Mouse (Mus musculus): ENCODE results near the gene Mgat4a. TPM values are rescaled to one million over a fixed set of nuclear protein-coding genes. Genes with fewer than 3 reads are reported as not detected.

Gene Mgat4a
- polyA plus RNA-seq, 1 experiment from 2014 or later = 3.8 TPM

DNA sequence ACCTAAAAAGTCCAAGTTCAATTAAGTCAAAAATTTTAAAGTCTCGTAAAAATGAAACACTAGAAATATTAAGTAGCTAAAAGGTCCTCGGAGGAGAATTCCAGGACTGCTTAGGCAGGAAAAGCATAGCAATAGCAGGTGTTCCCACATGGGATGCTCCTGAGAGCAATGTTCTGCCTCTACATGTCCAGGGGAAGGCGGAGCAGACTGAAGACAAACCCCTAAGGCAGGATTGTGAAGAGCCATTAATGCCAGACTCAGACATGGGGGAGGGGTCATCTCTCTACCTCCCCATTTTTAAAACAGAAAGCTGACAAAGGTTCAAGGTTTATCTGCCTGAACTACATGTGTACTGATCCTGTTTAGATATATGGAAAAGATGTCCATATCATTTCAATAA, 45.7 kb downstream of the Mgat4a start:
- no peaks in the 10 kb centered on the region for H3K27me3 ChIP-seq
- no peak overlapping the region for H3K9ac ChIP-seq
- no peaks in the 10 kb centered on the region for H3K9me3 ChIP-seq (replicated peaks)
- no peaks in the 10 kb centered on the region for H3K36me3 ChIP-seq
- H3K4me1 ChIP-seq (replicated peaks) = 0 out of 2 replicates have a peak, but pooled peaks cover 2% of the 10 kb centered on the region
- H3K4me3 ChIP-seq = no peak overlapping the region
- no peak overlapping the region for H3K27ac ChIP-seq
- ATAC-seq (replicated peaks; ENCODE audit: insufficient number of reproducible peaks, insufficient read depth, low FRiP score, low read depth) = no peak
- 92% methylated on average over 3 of the region's 3 CpGs for WGBS
- no peak overlapping the region for H3K4me2 ChIP-seq

DNA sequence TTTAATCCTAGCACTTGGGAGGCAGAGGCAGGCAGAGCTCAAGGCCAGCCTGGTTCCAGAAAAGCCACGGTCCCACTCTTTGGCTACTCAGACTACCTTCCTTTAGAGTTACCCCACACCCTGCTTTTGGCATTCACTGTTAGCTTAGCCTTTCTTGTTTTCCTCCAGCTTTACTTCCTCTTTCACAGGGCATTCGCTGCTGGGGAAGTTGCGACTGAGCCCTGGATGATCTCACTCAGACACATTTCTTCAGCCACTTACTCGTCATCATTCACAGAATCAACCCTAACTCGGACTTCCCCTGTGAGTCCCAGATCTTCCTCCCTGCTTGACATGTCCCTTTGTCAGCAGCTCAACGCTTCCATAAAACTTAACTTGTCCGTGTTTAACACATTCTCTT, 49.1 kb downstream of the Mgat4a start:
- no peak overlapping the region for H3K4me2 ChIP-seq
- ATAC-seq (replicated peaks; ENCODE audit: insufficient number of reproducible peaks, insufficient read depth, low FRiP score, low read depth) = no peak
- no peaks in the 10 kb centered on the region for H3K36me3 ChIP-seq
- H3K9ac ChIP-seq = no peak overlapping the region
- H3K4me1 ChIP-seq (replicated peaks) = no peaks in the 10 kb centered on the region
- H3K4me3 ChIP-seq = no peak overlapping the region
- H3K27ac ChIP-seq = no peak overlapping the region
- WGBS = 37% methylated on average over 7 of the region's 7 CpGs
- no peaks in the 10 kb centered on the region for H3K27me3 ChIP-seq
- no peaks in the 10 kb centered on the region for H3K9me3 ChIP-seq (replicated peaks)

DNA sequence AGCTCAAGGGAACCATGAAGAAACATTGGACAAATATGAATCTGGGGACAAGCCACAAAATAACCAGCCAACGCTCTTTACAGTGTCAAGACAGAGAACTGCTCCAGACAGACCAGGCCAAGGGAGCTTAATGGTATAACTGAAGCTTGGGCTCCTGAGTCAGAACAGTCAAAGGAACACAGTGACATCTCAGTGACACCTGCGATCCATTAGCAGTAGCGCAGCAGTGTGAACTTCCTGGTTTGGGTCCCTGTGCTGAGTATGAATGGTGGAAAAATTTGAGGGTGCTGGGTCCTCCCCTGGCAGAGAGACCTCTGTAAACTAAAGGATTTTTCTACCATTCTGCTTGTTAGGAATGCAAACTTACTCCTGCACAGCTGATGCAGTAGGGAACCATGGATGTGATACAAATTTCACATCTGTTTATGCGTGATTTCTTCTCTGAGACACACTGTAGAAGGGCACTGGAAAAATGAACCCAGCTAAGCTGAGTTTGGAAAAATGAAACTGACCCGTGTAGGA, 50.1 kb downstream of the Mgat4a start:
- no peaks in the 10 kb centered on the region for H3K4me1 ChIP-seq (replicated peaks)
- no peak overlapping the region for H3K27ac ChIP-seq
- H3K9ac ChIP-seq = no peak overlapping the region
- H3K4me3 ChIP-seq = no peak overlapping the region
- 80% methylated on average over 5 of the region's 5 CpGs for WGBS
- H3K36me3 ChIP-seq = no peaks in the 10 kb centered on the region
- no peak for ATAC-seq (replicated peaks; ENCODE audit: insufficient number of reproducible peaks, insufficient read depth, low FRiP score, low read depth)
- H3K27me3 ChIP-seq = no peaks in the 10 kb centered on the region
- H3K4me2 ChIP-seq = no peak overlapping the region
- no peaks in the 10 kb centered on the region for H3K9me3 ChIP-seq (replicated peaks)

DNA sequence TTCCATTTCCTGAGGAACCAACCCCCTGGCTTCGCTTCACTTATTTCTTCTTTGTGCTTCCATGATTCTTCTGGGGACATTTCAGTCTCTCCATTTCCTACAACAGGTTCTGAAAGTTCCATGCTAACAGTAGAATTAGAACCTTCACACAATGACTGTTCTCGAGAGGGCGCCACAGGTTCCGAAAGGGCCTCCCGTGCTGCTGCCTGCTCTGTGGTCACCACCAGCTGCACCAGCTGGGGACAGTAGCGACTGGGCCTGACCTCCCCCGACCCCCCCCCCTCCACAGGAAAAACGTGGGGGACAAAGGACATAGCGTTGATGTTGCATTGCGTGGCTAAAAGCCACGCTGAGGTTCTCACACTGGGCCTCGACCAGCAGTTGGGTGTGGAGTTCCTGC, 52.3 kb downstream of the Mgat4a start:
- no peaks in the 10 kb centered on the region for H3K4me1 ChIP-seq (replicated peaks)
- WGBS = 77% methylated on average over 12 of the region's 12 CpGs
- no peaks in the 10 kb centered on the region for H3K36me3 ChIP-seq
- no peak overlapping the region for H3K4me2 ChIP-seq
- no peaks in the 10 kb centered on the region for H3K9me3 ChIP-seq (replicated peaks)
- H3K27ac ChIP-seq = no peak overlapping the region
- H3K27me3 ChIP-seq = no peaks in the 10 kb centered on the region
- H3K9ac ChIP-seq = no peak overlapping the region
- H3K4me3 ChIP-seq = no peak overlapping the region
- no peak for ATAC-seq (replicated peaks; ENCODE audit: insufficient number of reproducible peaks, insufficient read depth, low FRiP score, low read depth)

DNA sequence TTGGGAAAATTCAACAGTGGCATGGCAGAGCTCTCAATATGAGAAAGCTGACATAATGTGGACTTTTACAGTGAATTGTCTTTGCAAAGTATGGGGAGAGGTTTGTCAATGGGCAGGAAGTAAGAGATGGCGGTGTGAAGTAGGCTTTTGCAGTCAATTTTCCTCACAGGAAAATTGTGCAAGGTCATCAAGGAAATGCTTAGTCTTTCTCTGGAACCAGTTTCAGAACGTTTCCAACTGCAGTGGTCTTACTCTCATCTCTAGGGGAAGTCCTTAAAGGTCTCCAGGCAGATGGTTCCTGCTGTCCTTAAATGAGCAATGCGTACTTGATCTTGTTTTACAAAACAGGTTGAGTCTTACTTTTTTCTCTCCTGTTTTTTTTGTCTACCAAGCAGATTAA, 53.8 kb downstream of the Mgat4a start:
- no peaks in the 10 kb centered on the region for H3K27me3 ChIP-seq
- H3K9ac ChIP-seq = no peak overlapping the region
- no peak overlapping the region for H3K4me2 ChIP-seq
- H3K4me1 ChIP-seq (replicated peaks) = no peaks in the 10 kb centered on the region
- WGBS = 69% methylated on average over 3 of the region's 3 CpGs
- no peak for ATAC-seq (replicated peaks; ENCODE audit: insufficient number of reproducible peaks, insufficient read depth, low FRiP score, low read depth)
- H3K36me3 ChIP-seq = peaks cover 4% of the 10 kb centered on the region; the same call in 1 of the 2 replicates
- no peak overlapping the region for H3K27ac ChIP-seq
- H3K4me3 ChIP-seq = no peak overlapping the region
- no peaks in the 10 kb centered on the region for H3K9me3 ChIP-seq (replicated peaks)

DNA sequence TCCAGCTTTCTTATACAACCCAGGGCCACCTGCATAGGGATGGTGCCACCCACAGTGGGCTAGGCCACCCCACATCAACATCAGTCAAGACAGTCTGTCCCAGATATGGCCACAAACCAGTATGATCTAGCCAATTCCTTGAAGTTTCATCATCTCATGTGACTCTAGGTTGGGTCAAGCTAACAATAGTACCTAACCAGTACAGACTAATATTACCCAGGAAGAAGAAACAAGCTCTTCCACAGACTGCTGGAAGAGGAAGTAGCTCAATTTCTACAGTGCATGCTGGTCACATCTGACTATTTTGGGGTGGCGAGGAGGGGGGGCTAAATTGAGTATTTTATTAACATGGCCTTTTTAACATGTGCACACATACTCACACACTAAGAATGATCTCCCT, 54.4 kb downstream of the Mgat4a start:
- no peak overlapping the region for H3K4me3 ChIP-seq
- no peaks in the 10 kb centered on the region for H3K9me3 ChIP-seq (replicated peaks)
- no peak overlapping the region for H3K27ac ChIP-seq
- H3K9ac ChIP-seq = no peak overlapping the region
- ATAC-seq (replicated peaks; ENCODE audit: insufficient number of reproducible peaks, insufficient read depth, low FRiP score, low read depth) = no peak
- H3K36me3 ChIP-seq = peaks cover 4% of the 10 kb centered on the region; the same call in 1 of the 2 replicates
- H3K4me1 ChIP-seq (replicated peaks) = no peaks in the 10 kb centered on the region
- H3K27me3 ChIP-seq = no peaks in the 10 kb centered on the region
- no peak overlapping the region for H3K4me2 ChIP-seq
- 89% methylated on average over 1 of the region's 1 CpGs for WGBS

DNA sequence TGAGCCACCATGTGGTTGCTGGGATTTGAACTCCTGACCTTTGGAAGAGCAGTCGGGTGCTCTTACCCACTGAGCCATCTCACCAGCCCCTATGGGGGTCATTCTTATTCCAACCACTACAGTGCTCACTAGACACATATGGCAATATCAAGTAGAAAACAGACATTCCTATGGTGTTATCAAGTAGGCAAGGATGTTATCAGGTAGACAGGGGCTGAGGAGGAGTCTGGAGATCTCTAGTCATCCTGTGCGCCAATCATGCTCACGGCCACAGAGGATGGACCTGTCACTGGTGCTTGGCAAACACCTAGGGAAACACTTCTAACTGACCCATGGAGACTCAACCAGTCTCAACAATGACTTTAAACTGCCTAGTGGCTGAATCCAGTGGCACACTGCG, 56.2 kb downstream of the Mgat4a start:
- WGBS = 83% methylated on average over 4 of the region's 4 CpGs
- ATAC-seq (replicated peaks; ENCODE audit: insufficient number of reproducible peaks, insufficient read depth, low FRiP score, low read depth) = no peak

DNA sequence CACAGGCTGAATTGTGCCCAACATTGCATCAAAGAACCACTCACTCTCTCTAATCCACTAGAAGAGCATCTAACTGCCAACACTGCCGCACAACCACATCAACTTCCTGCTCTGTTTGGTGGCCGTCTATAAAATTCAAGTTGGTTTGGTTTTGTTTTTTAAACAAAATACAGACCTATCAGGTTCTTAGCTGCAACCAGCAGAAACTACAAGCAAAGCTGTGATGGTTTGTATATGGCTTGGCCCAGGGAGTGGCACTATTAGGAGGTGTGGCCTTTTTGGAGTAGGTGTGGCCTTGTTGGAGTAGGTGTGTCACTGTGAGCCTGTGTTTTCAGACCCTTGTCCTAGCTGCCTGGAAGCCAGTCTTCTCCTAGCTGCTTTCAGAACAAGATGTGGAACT, 59.5 kb downstream of the Mgat4a start:
- no peak for ATAC-seq (replicated peaks; ENCODE audit: insufficient number of reproducible peaks, insufficient read depth, low FRiP score, low read depth)
- Histone ChIP-seq H3K27me3 (no peaks in the 10 kb centered on the region), H3K36me3 (peaks cover 4% of the 10 kb centered on the region; the same call in 1 of the 2 replicates), H3K27ac (no peak overlapping the region), H3K4me3 (no peak overlapping the region), H3K4me1 (replicated peaks) (peaks cover 15% of the 10 kb centered on the region), H3K9ac (no peak overlapping the region), H3K4me2 (no peak overlapping the region), H3K9me3 (replicated peaks) (no peaks in the 10 kb centered on the region)
- 84% methylated on average over 2 of the region's 2 CpGs for WGBS

More for the DNA sequence above, 56.2 kb downstream of the Mgat4a start:
- Histone ChIP-seq H3K4me2 (no peak overlapping the region), H3K9ac (no peak overlapping the region), H3K36me3 (peaks cover 4% of the 10 kb centered on the region; the same call in 1 of the 2 replicates), H3K4me3 (no peak overlapping the region), H3K27ac (no peak overlapping the region), H3K4me1 (replicated peaks) (no peaks in the 10 kb centered on the region), H3K9me3 (replicated peaks) (no peaks in the 10 kb centered on the region), H3K27me3 (no peaks in the 10 kb centered on the region)

DNA sequence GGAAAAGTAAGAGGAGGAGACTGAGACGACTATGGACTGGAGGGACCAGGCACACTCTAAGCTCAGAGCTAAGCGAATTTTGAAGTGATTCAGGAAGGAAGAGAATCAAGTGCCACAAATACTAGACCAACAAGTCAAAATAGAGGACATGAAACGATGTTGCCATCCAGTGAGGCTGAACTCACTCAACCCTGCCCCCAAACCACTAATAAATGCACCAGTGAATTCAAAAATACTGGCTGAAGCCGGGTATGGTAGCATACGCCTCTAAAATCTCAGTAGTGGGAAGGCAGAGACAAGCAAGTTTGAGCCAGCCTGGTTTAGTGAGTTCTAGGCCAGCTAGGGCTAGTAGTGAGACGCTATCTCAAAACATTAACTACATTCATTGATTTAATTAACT, 60.1 kb downstream of the Mgat4a start:
- H3K4me1 ChIP-seq (replicated peaks) = peaks cover 15% of the 10 kb centered on the region
- H3K27me3 ChIP-seq = no peaks in the 10 kb centered on the region
- H3K9me3 ChIP-seq (replicated peaks) = no peaks in the 10 kb centered on the region
- H3K27ac ChIP-seq = no peak overlapping the region
- peaks cover 4% of the 10 kb centered on the region; the same call in 1 of the 2 replicates for H3K36me3 ChIP-seq
- no peak overlapping the region for H3K4me2 ChIP-seq
- WGBS = 83% methylated on average over 6 of the region's 6 CpGs
- ATAC-seq (replicated peaks; ENCODE audit: insufficient number of reproducible peaks, insufficient read depth, low FRiP score, low read depth) = no peak
- no peak overlapping the region for H3K4me3 ChIP-seq
- no peak overlapping the region for H3K9ac ChIP-seq

DNA sequence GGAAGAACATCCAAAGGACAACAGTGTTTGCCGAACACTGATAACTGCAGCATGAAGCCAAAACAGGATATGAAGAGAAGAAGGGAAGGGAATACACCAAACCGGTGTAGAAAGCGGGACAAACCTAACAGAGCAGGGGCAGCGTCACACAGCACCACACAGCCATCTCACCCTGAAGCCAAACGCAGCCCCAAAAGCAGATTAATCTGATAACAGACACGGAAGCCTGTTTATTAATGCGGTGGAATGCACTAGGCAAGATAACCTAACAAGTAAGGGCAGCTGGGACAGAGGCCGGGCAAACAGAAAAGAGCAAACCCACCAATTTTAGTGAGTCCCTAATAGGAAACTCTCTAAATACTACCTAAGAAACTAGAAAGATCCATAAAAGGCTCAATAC, 61.1 kb downstream of the Mgat4a start:
- 57% methylated on average over 8 of the region's 8 CpGs for WGBS
- peaks cover 4% of the 10 kb centered on the region; the same call in 1 of the 2 replicates for H3K36me3 ChIP-seq
- no peak overlapping the region for H3K27ac ChIP-seq
- H3K4me2 ChIP-seq = no peak overlapping the region
- H3K9ac ChIP-seq = no peak overlapping the region
- no peak for ATAC-seq (replicated peaks; ENCODE audit: insufficient number of reproducible peaks, insufficient read depth, low FRiP score, low read depth)
- no peaks in the 10 kb centered on the region for H3K27me3 ChIP-seq
- no peak overlapping the region for H3K4me3 ChIP-seq
- H3K4me1 ChIP-seq (replicated peaks) = peaks cover 15% of the 10 kb centered on the region
- no peaks in the 10 kb centered on the region for H3K9me3 ChIP-seq (replicated peaks)

DNA sequence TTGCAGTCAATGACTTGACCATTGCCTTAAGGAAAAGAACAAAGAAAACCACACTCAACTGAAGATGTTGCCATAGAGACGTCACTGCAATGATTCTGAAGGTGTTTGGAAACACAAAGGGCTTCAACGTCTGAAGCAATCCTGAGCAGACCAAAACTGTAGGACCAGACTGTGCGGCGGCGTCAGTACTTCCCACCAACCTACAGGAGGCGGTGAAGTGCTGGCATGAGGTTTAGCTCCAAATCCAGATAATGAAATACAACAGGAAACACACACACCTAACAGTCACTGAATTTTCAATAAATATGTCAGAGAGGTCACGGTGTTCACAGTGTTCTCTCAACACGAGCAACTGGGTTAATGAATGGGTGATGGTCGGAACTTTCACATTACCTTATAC, 61.7 kb downstream of the Mgat4a start:
- H3K4me1 ChIP-seq (replicated peaks) = peaks cover 15% of the 10 kb centered on the region
- H3K9ac ChIP-seq = no peak overlapping the region
- no peaks in the 10 kb centered on the region for H3K27me3 ChIP-seq
- no peak overlapping the region for H3K4me3 ChIP-seq
- peaks cover 4% of the 10 kb centered on the region; the same call in 1 of the 2 replicates for H3K36me3 ChIP-seq
- peak overlapping the region; percentile 51; the same call in 1 of the 2 replicates for H3K4me2 ChIP-seq
- 67% methylated on average over 9 of the region's 9 CpGs for WGBS
- peak overlapping the region; percentile 52; the same call in 1 of the 2 replicates for H3K27ac ChIP-seq
- ATAC-seq (replicated peaks; ENCODE audit: insufficient number of reproducible peaks, insufficient read depth, low FRiP score, low read depth) = no peak
- no peaks in the 10 kb centered on the region for H3K9me3 ChIP-seq (replicated peaks)

DNA sequence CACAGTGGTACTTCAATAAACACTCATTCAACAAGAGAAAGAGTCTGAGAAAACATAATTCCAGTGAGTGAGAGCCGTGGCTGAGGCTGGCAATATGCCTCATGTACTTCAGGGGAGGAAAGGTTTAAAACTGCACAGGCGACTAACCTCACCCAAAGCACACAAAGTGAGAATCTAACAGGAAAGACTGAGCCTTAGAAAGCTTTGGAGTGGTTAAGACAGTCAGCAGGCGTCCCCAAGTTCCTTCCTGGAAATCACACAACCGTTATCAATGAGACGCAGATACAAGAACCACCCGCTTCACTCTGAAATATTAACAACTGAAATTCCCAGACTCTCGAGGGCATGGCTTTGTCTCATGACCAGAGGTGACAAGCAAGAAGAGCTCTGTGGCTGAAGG, 62.4 kb downstream of the Mgat4a start:
- Histone ChIP-seq H3K4me1 (replicated peaks) (peaks cover 19% of the 10 kb centered on the region), H3K27me3 (no peaks in the 10 kb centered on the region), H3K9ac (0 out of 2 replicates have a peak overlapping the region, but pooled peaks have one; percentile 0), H3K36me3 (peaks cover 4% of the 10 kb centered on the region; the same call in 1 of the 2 replicates), H3K27ac (peak overlapping the region; percentile 52), H3K9me3 (replicated peaks) (no peaks in the 10 kb centered on the region), H3K4me2 (peak overlapping the region; percentile 51), H3K4me3 (peak overlapping the region; percentile 13; the same call in 1 of the 2 replicates)
- WGBS = 23% methylated on average over 7 of the region's 7 CpGs
- no peak for ATAC-seq (replicated peaks; ENCODE audit: insufficient number of reproducible peaks, insufficient read depth, low FRiP score, low read depth)

Measured in heart, embryonic 15.5 days (tissue).